Mouse (Mus musculus): ENCODE measurements around the gene Dcaf17. TPM values are rescaled to one million over a fixed set of nuclear protein-coding genes. Genes with fewer than 3 reads are reported as not detected.
A peak's percentile ranks its signal among the peaks of the same experiment; 100 is the strongest.

Gene Dcaf17
- polyA plus RNA-seq, 2 experiments = 3.2 to 11.8 TPM

DNA sequence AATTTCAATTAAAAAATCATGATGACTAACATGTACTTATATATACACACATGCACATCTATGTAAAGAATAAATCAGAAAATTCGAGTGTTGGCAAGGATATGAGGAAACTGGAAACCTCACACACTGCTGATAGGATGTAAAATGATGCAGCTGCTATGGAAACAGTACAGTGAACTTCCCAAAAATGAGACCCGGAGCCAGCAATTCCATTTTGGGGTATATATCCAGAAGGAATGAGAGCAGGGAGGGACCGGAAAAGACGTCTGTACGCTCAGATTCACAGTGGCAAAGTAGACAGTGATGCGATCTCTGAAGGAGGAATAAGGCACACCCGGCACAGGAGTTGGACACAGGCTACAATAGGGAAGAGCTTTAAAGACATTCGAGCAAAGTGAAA is 34.5 kb upstream of the Dcaf17 start:
- peaks cover 0 to 3% of the 10 kb centered on the region in 2 experiments; a peak in 2 of 4 replicates for H3K4me1 ChIP-seq (replicated peaks; ENCODE audit: control insufficient read depth in 2 of 2, insufficient read depth in 2 of 2, low read length in 1 of 2)
- 84% methylated on average over 8 of the region's 8 CpGs for WGBS (ENCODE audit: insufficient replicate concordance)
- no peaks in the 10 kb centered on the region for H3K9me3 ChIP-seq (ENCODE audit: control insufficient read depth, low read length)
- no peak overlapping the region for H3K4me3 ChIP-seq (ENCODE audit: insufficient read depth in 1 of 2, low read depth in 2 of 2, low read length in 2 of 2)
- no peak overlapping the region for H3K4me2 ChIP-seq (ENCODE audit: low read depth)
- H3K9ac ChIP-seq (replicated peaks) = no peak overlapping the region
- H3K27ac ChIP-seq = no peak overlapping the region
- ATAC-seq (ENCODE audit: insufficient read depth) (no peak), DNase-seq (ENCODE audit: low read depth in 3 of 3, low spot score in 3 of 3) (no peak)
- no peaks in the 10 kb centered on the region for H3K36me3 ChIP-seq (replicated peaks; ENCODE audit: control insufficient read depth, insufficient read depth, low read depth)
- H3K27me3 ChIP-seq (ENCODE audit: control insufficient read depth, insufficient read depth, low read length) = no peaks in the 10 kb centered on the region
- TF ChIP-seq CTCF (IDR thresholded peaks at IDR 0.05; ENCODE audit: low read depth) (no peak), EP300 (IDR thresholded peaks at IDR 0.05; ENCODE audit: low read depth) (no peak)

DNA sequence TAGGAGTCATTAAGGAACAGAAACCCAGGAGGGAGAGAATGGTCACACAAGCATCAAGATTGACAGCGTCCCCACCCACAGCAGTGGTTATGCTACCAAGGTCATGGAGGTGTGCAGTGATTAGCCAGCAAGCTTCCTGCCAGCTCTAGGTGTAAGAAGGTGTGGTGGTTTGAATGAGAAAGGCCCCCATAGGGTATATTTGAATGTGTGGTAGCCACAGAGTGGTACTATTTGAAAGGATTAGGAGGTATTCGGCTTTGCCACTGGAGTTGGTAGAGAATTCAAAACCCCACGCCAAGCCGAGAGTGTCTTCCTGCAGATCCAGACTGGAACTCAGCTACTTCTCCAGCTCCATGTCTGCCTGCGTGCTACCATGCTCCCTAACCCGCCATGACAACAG is 32.1 kb upstream of the Dcaf17 start:
- no peak overlapping the region for H3K4me3 ChIP-seq (ENCODE audit: insufficient read depth in 1 of 2, low read depth in 2 of 2, low read length in 2 of 2)
- H3K4me1 ChIP-seq (replicated peaks; ENCODE audit: control insufficient read depth in 2 of 2, insufficient read depth in 2 of 2, low read length in 1 of 2) = peaks cover 0 to 8% of the 10 kb centered on the region in 2 experiments; a peak in 2 of 4 replicates
- whole genome bisulfite sequencing (ENCODE audit: insufficient replicate concordance) = 75% methylated on average over 6 of the region's 6 CpGs
- no peak overlapping the region for H3K9ac ChIP-seq (replicated peaks)
- DNase-seq (ENCODE audit: low read depth in 3 of 3, low spot score in 3 of 3) = no peak
- TF ChIP-seq EP300 (IDR thresholded peaks at IDR 0.05; ENCODE audit: low read depth) (no peak), CTCF (IDR thresholded peaks at IDR 0.05; ENCODE audit: low read depth) (no peak)
- H3K4me2 ChIP-seq (ENCODE audit: low read depth) = no peak overlapping the region
- H3K36me3 ChIP-seq (replicated peaks; ENCODE audit: control insufficient read depth, insufficient read depth, low read depth) = no peaks in the 10 kb centered on the region
- H3K9me3 ChIP-seq (ENCODE audit: control insufficient read depth, low read length) = no peaks in the 10 kb centered on the region
- ATAC-seq (ENCODE audit: insufficient read depth) = no peak
- no peaks in the 10 kb centered on the region for H3K27me3 ChIP-seq (ENCODE audit: control insufficient read depth, insufficient read depth, low read length)
- no peak overlapping the region for H3K27ac ChIP-seq

DNA sequence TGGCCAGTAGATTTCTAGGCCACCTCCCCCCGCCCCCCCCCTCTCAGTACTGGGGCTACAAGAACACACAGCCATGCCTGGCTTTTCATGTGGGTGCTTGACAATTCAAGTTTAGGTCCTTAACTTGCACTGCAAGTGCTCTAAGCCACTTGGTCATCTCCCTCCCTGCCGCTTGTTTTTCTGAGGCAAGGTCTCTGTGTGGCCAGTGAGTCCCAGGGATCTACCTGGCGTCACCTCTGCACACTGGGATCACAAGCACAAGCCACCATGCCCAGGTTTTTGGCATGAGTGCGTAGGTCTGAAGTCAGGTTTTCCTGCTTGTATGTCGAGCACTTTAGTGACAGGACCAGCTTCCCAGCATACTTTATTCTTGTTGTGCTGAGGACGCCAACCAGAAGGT is 31.1 kb upstream of the Dcaf17 start:
- H3K27ac ChIP-seq = no peak overlapping the region
- H3K9me3 ChIP-seq (ENCODE audit: control insufficient read depth, low read length) = no peaks in the 10 kb centered on the region
- H3K36me3 ChIP-seq (replicated peaks; ENCODE audit: control insufficient read depth, insufficient read depth, low read depth) = no peaks in the 10 kb centered on the region
- no peak overlapping the region for H3K4me2 ChIP-seq (ENCODE audit: low read depth)
- H3K27me3 ChIP-seq (ENCODE audit: control insufficient read depth, insufficient read depth, low read length) = no peaks in the 10 kb centered on the region
- H3K4me1 ChIP-seq (replicated peaks; ENCODE audit: control insufficient read depth in 2 of 2, insufficient read depth in 2 of 2, low read length in 1 of 2) = peaks cover 0 to 8% of the 10 kb centered on the region in 2 experiments; a peak in 2 of 4 replicates
- ATAC-seq (ENCODE audit: insufficient read depth) (no peak), DNase-seq (ENCODE audit: low read depth in 3 of 3, low spot score in 3 of 3) (no peak)
- WGBS (ENCODE audit: insufficient replicate concordance) = 79% methylated on average over 6 of the region's 6 CpGs
- no peak for TF ChIP-seq EP300 (IDR thresholded peaks at IDR 0.05; ENCODE audit: low read depth)
- TF ChIP-seq CTCF (IDR thresholded peaks at IDR 0.05; ENCODE audit: low read depth) = no peak
- no peak overlapping the region for H3K9ac ChIP-seq (replicated peaks)
- H3K4me3 ChIP-seq (ENCODE audit: insufficient read depth in 1 of 2, low read depth in 2 of 2, low read length in 2 of 2) = no peak overlapping the region

DNA sequence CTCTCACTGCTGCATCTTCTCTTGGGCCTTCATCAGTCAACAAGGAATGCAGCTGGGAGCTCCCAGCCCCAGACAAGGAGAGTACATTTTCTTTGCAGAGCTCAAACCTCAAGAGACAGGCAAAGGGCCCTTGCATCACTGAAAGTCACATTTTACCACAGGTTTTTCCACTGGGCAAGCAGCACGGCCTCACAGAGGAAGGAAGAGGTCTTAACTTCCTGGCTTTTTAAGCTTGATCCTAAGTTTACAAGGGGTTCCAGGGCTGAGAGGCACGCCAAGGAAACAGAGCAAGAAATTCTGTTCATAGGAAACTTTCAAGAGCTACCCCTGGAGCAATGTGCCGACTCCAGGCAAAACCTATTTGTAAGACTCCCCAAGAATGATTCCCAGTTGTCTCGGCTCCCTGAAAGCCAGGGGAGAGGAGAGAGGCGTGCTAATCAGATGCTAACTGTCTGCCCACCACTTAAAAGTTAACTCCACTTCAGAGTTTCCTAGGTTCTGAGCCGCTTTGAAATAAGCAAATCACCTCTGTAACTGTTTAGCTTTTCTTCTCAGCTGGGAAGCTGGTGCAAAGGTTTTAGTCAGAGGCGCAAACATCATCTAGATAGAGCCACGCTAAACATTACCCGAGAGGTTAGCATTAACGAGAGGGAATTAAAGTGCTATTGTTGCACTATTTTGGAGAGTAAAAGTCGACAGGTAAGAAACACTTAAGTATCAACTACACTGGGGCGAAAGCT is 29.4 kb upstream of the Dcaf17 start:
- Histone ChIP-seq H3K4me3 (ENCODE audit: insufficient read depth in 1 of 2, low read depth in 2 of 2, low read length in 2 of 2) (no peak overlapping the region), H3K4me2 (ENCODE audit: low read depth) (no peak overlapping the region), H3K4me1 (replicated peaks; ENCODE audit: control insufficient read depth in 2 of 2, insufficient read depth in 2 of 2, low read length in 1 of 2) (peaks cover 0 to 11% of the 10 kb centered on the region in 2 experiments; a peak in 2 of 4 replicates), H3K27ac (no peak overlapping the region), H3K36me3 (replicated peaks; ENCODE audit: control insufficient read depth, insufficient read depth, low read depth) (no peaks in the 10 kb centered on the region), H3K9me3 (ENCODE audit: control insufficient read depth, low read length) (no peaks in the 10 kb centered on the region), H3K27me3 (ENCODE audit: control insufficient read depth, insufficient read depth, low read length) (no peaks in the 10 kb centered on the region), H3K9ac (replicated peaks) (no peak overlapping the region)
- 31% methylated on average over 12 of the region's 12 CpGs for WGBS (ENCODE audit: insufficient replicate concordance)
- no peak for ATAC-seq (ENCODE audit: insufficient read depth)
- no peak for DNase-seq (ENCODE audit: low read depth in 3 of 3, low spot score in 3 of 3)
- no peak for TF ChIP-seq CTCF (IDR thresholded peaks at IDR 0.05; ENCODE audit: low read depth)
- TF ChIP-seq EP300 (IDR thresholded peaks at IDR 0.05; ENCODE audit: low read depth) = no peak

DNA sequence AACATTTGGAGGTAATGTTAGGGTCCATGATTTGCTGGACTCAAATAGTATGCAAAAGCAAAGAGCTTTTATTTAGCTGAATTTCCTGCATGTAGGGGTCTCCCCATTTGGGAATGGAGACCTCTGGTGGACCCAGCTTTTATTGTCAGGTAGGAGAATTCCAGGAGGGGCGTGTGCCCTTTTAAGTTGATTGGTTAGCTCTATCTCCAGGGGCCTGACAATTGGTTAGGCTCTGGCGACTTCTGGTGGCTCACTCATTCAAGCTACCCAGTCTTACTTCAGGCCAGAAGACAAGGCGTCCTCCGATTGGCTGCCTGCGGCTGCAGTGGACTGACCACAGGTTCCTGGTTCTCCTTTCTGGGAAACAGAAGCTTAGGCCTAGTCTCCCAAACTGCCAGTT is 28.3 kb upstream of the Dcaf17 start:
- H3K27me3 ChIP-seq (ENCODE audit: control insufficient read depth, insufficient read depth, low read length) = no peaks in the 10 kb centered on the region
- no peak for TF ChIP-seq EP300 (IDR thresholded peaks at IDR 0.05; ENCODE audit: low read depth)
- no peak; the same call in 1 of the 2 replicates for TF ChIP-seq CTCF (IDR thresholded peaks at IDR 0.05; ENCODE audit: low read depth)
- H3K4me1 ChIP-seq (replicated peaks; ENCODE audit: control insufficient read depth in 2 of 2, insufficient read depth in 2 of 2, low read length in 1 of 2) = peaks cover 0 to 12% of the 10 kb centered on the region in 2 experiments; a peak in 2 of 4 replicates
- H3K9ac ChIP-seq (replicated peaks) = no peak overlapping the region
- ATAC-seq (ENCODE audit: insufficient read depth) (peak; percentile 37), DNase-seq (ENCODE audit: low read depth in 3 of 3, low spot score in 3 of 3) (peak in 2 of 3 experiments; percentile 17 to 19)
- H3K4me2 ChIP-seq (ENCODE audit: low read depth) = no peak overlapping the region
- no peak overlapping the region for H3K4me3 ChIP-seq (ENCODE audit: insufficient read depth in 1 of 2, low read depth in 2 of 2, low read length in 2 of 2)
- 30% methylated on average over 5 of the region's 5 CpGs for WGBS (ENCODE audit: insufficient replicate concordance)
- H3K27ac ChIP-seq = no peak overlapping the region
- no peaks in the 10 kb centered on the region for H3K9me3 ChIP-seq (ENCODE audit: control insufficient read depth, low read length)
- no peaks in the 10 kb centered on the region for H3K36me3 ChIP-seq (replicated peaks; ENCODE audit: control insufficient read depth, insufficient read depth, low read depth)

All from liver, embryonic 14.5 days (tissue).